Mouse (Mus musculus) ES-E14 (cell line): Measurements from ENCODE around the gene Epn3. TPM values are rescaled to one million over a fixed set of nuclear protein-coding genes. Genes with fewer than 3 reads are reported as not detected.
A peak's percentile ranks its signal among the peaks of the same experiment; 100 is the strongest.

Experiments
- DNase-seq: peaks from one replicate; pipeline ENCODE4 v3.0.0-alpha.2; 2013; ENCODE audit warnings: low read depth, low spot score
- H3K27ac ChIP-seq: 2 replicates; pipeline ENCODE4 v1.5.1; 2012; ENCODE audit warnings: low read depth, mild to moderate bottlenecking, low read length, moderate library complexity, mixed read lengths; ENCODE audit not compliant: poor library complexity, insufficient read depth, severe bottlenecking
- H3K36me3 ChIP-seq: 2 replicates; pipeline ENCODE4 v1.6.1; 2012; ENCODE audit warnings: mild to moderate bottlenecking, low read length, moderate library complexity, mixed read lengths; ENCODE audit not compliant: control insufficient read depth, poor library complexity, insufficient read depth, severe bottlenecking
- H3K4me1 ChIP-seq, 2 experiments: fragments of 150-350 bp in 1 of 2; sonication (generic) in 1 of 2; 2 replicates each; pipeline ENCODE4 v1.6.1; 2012; ENCODE audit warnings: low read length in 2 of 2, mild to moderate bottlenecking in 1 of 2, mixed read lengths in 1 of 2; ENCODE audit not compliant: control insufficient read depth in 2 of 2, insufficient read depth in 2 of 2, poor library complexity in 1 of 2
- H3K4me3 ChIP-seq, 2 experiments: fragments of 150-350 bp in 1 of 2; sonication (generic) in 1 of 2; 2 replicates each; pipeline ENCODE4 v1.5.1; 2012; ENCODE audit warnings: low read length in 2 of 2, low read depth in 1 of 2, mild to moderate bottlenecking in 1 of 2, mixed read lengths in 1 of 2; ENCODE audit not compliant: insufficient read depth in 1 of 2, poor library complexity in 1 of 2, severe bottlenecking in 1 of 2
- H3K9ac ChIP-seq: 2 replicates; pipeline ENCODE4 v1.6.1; 2012; ENCODE audit warnings: low read depth, mild to moderate bottlenecking, low read length, mixed read lengths; ENCODE audit not compliant: poor library complexity, insufficient read depth, severe bottlenecking
- H3K9me3 ChIP-seq: fragments of 150-350 bp; sonication (generic); 2 replicates; pipeline ENCODE4 v1.6.1; 2012; ENCODE audit warnings: low read depth, mild to moderate bottlenecking, low read length; ENCODE audit not compliant: control insufficient read depth, insufficient read depth
- CHD2 ChIP-seq: IDR thresholded peaks from 2 replicates; pipeline ENCODE4 v1.6.1; 2014; ENCODE audit warnings: mild to moderate bottlenecking, low read depth, low read length, inconsistent platforms
- HCFC1 ChIP-seq: IDR thresholded peaks from 2 replicates; pipeline ENCODE4 v1.6.1; 2012; ENCODE audit warnings: low read length, inconsistent platforms, borderline replicate concordance; ENCODE audit not compliant: insufficient read depth
- MAFK ChIP-seq: IDR thresholded peaks from 2 replicates; pipeline ENCODE4 v1.6.1; 2014; ENCODE audit warnings: mild to moderate bottlenecking, low read depth, low read length, inconsistent platforms; ENCODE audit not compliant: insufficient read depth
- ZC3H11A ChIP-seq: IDR thresholded peaks from 2 replicates; pipeline ENCODE4 v1.6.1; 2012; ENCODE audit warnings: low read depth, mild to moderate bottlenecking, inconsistent platforms, low read length, borderline replicate concordance
- ZNF384 ChIP-seq: IDR thresholded peaks from 2 replicates; pipeline ENCODE4 v1.6.1; 2012; ENCODE audit warnings: low read depth, low read length, inconsistent platforms
- in situ Hi-C, 2 experiments: fragments of 600-800 bp; cut with MboI; formaldehyde crosslinking; loops; one replicate each; pipeline ENCODE4 v1.15.1; 2025; ENCODE audit warnings: low sequenced_read_pairs in 2 of 2, inconsistent platforms in 1 of 2; ENCODE audit not compliant: unreplicated experiment in 2 of 2
- total RNA-seq: library from RNA; depleted of rRNA; stranded (reverse); fragments of 300-350 nt; gene quantifications from 2 replicates; pipeline ENCODE4 v1.2.3, GENCODE M21; 2012

Gene Epn3
- total RNA-seq, 1 experiment = 1.7 TPM

DNA sequence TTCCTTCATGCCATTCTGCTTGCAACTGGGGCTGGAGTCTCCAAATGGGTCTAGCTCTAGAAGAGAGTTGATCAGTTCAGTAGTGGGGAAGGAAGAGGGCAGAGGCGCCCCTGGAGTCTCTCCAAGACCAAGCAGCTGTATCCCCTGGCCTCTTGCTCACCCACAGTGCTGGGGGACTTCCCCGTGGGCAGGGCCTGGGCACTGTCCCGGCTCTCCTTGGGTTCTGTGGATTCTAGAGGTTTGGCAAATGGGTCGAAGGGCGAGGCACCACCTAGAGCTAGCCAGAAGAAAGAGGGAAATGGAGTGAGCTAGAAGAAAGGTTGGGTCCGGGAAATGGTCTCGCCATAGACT, 8.1 kb downstream of the Epn3 start:
- Histone ChIP-seq H3K4me1 (peaks cover 0 to 6% of the 10 kb centered on the region in 2 experiments; a peak in 1 of 4 replicates), H3K9ac (peak overlapping the region; percentile 72)
- DNase-seq = no peak

DNA sequence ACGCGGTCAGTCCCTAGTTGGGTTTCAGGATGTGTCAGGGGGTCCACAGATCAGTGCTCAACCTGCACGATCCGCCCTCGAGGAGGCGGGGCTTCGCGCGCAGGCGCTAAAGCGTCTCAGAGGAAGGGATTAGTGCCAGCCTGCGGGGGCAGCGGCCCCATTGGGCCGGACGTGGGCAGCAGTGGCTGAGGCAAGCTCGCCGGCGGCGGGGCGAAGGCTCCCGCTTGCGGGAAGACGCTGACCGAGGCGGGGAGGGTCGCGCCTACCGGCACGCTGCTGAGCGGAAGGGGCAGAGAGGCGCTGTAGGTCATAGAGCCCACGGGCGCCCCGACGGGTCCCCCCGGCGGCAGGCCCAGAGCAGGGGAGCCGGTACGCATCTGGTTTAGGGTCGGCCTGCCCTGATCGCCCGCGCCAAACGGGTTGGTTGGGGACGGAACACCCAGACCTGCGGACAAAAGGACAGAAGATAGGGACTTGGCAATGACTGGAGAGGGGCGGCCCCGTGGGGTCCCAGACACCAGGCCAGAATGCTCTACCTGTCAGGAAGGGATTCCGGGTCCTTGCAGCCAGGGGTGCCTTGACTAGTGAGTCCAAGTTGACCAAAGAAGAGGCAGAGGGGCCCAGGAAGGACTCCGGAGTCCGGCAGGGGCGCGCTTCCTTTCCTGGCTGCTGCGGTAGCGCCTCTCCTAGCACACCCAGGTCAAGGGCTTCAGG, 8.6 kb downstream of the Epn3 start:
- no peak for TF ChIP-seq ZC3H11A
- no peak for TF ChIP-seq MAFK
- TF ChIP-seq ZNF384 = no peak
- Histone ChIP-seq H3K9me3 (no peaks in the 10 kb centered on the region), H3K9ac (peak overlapping the region; percentile 72), H3K4me3 (peak overlapping the region; percentile 81), H3K27ac (no peak overlapping the region), H3K4me1 (peaks cover 0 to 4% of the 10 kb centered on the region in 2 experiments; a peak in 1 of 4 replicates), H3K36me3 (no peaks in the 10 kb centered on the region)
- in situ Hi-C loops = loop anchor here in 1 of 2 experiments (10.0 kb wide), 1 partner anchor 356 kb away; no protein-coding TSS in a partner anchor
- no peak for DNase-seq

More for the DNA sequence above, 8.1 kb downstream of the Epn3 start:
- TF ChIP-seq ZNF384 = no peak
- no peak for TF ChIP-seq MAFK
- no peak for TF ChIP-seq ZC3H11A
- no peak for TF ChIP-seq CHD2
- TF ChIP-seq HCFC1 = no peak
- H3K36me3 ChIP-seq = no peaks in the 10 kb centered on the region
- H3K9me3 ChIP-seq = no peaks in the 10 kb centered on the region
- H3K4me3 ChIP-seq = peak overlapping the region; percentile 81; a peak in 2 of 4 replicates
- H3K27ac ChIP-seq = no peak overlapping the region
- in situ Hi-C loops = loop anchor here in 1 of 2 experiments (10.0 kb wide), 1 partner anchor 357 kb away; no protein-coding TSS in a partner anchor

DNA sequence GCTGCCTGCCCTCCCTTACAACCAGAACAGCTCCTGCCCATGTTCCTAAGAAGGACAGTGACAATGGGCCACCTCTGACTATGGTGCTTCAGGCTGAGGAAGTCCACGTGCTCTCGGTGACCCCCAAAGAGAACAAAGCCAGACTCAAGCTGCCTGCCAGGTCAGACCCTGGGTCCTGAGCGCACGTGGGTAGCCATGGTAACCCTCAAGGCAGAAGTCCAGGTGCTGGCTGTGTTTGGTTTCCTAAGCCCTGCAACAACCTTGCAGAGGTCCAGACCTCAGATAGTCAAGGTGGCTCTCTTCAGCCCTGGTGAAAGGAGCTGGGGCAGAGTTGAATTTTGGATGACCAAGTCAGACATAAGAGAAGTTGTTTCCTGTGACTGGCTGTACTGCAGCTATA, 10.0 kb downstream of the Epn3 start:
- Histone ChIP-seq H3K36me3 (no peaks in the 10 kb centered on the region), H3K9me3 (no peaks in the 10 kb centered on the region), H3K4me1 (peaks cover 0 to 3% of the 10 kb centered on the region in 2 experiments; a peak in 1 of 4 replicates), H3K27ac (no peak overlapping the region), H3K4me3 (no peak overlapping the region), H3K9ac (no peak overlapping the region)
- TF ChIP-seq CHD2 = no peak
- DNase-seq = no peak
- in situ Hi-C loops = loop anchor here (5.0 to 10.0 kb wide), 3 partner anchors 152 to 355 kb away; no protein-coding TSS in a partner anchor

DNA sequence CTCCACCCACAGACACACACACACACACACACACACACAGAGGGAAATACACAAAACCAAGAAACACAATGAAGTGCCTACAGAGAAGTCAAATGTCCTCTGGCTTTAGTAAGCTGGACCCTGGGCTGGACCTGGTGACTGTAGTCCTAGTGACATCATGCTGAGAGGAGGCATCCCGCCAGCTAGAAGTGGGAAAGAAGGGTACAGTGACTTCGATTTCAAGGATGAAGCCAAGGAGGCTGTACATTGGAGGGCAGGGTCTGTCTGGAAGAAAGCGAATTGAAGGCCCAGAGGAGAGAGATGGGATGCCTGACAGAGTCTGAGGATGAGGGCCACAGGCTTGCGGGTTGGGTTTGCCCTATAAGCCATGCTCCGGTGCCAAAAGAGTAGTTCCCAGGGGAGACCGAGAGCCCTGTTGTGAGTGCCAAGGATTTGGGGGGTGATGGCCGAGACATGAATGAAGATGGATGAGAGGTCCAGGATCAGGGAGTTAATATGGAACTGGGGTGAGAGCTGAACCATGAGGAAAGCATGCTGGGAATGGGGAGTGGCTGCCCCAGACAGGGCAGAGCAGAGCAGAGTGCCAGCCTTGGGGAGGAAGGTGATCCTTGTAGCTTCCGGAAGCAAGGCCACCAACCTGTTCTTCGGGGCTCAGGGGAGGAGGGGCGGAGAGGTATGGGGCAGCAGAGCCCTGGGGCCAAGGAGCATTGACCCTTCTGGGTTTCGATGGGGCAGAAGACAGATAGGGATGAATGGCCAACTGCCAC, 10.8 kb downstream of the Epn3 start:
- in situ Hi-C loops = loop anchor here (5.0 to 10.0 kb wide), 2 partner anchors 152 to 154 kb away; no protein-coding TSS in a partner anchor
- H3K9ac ChIP-seq = no peak overlapping the region
- no peak for TF ChIP-seq ZC3H11A
- TF ChIP-seq MAFK = no peak
- TF ChIP-seq CHD2 = no peak
- no peak for TF ChIP-seq ZNF384
- no peak for TF ChIP-seq HCFC1
- peaks cover 0 to 3% of the 10 kb centered on the region in 2 experiments; a peak in 1 of 4 replicates for H3K4me1 ChIP-seq
- H3K36me3 ChIP-seq = no peaks in the 10 kb centered on the region
- H3K27ac ChIP-seq = no peak overlapping the region
- no peak for DNase-seq
- H3K4me3 ChIP-seq = no peak overlapping the region
- H3K9me3 ChIP-seq = no peaks in the 10 kb centered on the region
